Mouse (Mus musculus): ENCODE data around the gene 4930453N24Rik. TPM values are rescaled to one million over a fixed set of nuclear protein-coding genes. Genes with fewer than 3 reads are reported as not detected.
A peak's percentile ranks its signal among the peaks of the same experiment; 100 is the strongest.

Gene 4930453N24Rik
- total RNA-seq, 2 experiments from 2014 or later = 16.5 to 18.3 TPM

DNA sequence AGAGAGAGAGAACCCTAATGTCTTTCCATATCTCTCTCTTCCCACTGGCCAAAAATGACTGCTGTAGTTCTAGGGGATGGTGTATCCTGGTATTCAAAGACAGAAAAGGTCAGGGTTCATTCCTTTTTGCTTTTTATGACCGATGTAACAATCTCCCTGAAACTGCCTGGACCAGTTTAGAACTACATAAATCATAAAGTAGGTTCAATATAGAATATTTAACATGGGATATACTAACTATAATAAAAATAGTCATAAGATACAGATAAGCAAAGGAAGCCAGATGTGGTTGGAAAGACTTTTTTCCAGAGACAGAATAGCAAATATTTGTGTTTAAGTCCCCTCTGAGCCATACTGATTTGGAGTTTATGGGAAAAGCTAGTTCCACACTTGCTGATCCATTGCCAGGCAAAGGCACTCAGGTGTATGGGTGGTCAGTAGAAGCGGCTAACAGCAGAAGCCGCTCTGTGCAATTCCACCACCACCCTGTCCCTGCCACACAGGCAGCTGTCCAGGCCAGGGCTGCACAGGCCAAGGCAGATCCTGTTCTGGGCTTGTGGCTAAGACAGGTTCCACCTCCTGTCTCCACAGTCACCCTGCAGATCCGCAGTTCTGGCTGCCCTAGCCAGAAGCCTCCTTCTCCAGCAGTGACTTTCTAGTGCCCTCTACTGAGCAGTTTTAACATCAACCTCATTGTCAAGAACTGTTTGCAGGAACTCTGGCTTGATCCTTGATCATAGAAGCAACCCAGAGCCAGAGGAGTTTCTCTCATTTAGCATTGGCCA is 47.5 kb downstream of the 4930453N24Rik start:
- peak; percentile 50 to 67 for DNase-seq (ENCODE audit: low spot score in 2 of 2)

DNA sequence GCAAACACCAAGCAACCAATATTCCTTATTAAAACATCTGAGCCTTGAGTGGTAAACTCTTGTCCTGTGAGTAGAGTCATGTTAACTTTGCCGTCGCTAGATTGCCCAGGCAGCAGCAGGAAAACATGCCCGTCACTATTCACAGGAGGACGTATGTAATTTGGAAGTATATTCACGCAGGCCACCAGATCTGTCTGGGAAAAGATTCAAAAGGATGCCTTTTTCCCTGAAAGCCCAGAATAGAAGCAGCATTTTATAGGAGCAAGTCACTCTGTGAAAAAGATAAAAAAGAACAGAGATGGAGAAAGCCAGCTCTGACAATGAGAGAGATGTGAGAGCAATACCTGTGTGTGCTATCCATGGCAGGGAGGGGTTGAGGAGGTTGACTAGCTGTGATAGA is 49.4 kb downstream of the 4930453N24Rik start:
- DNase-seq (ENCODE audit: low spot score in 2 of 2) = no peak

DNA sequence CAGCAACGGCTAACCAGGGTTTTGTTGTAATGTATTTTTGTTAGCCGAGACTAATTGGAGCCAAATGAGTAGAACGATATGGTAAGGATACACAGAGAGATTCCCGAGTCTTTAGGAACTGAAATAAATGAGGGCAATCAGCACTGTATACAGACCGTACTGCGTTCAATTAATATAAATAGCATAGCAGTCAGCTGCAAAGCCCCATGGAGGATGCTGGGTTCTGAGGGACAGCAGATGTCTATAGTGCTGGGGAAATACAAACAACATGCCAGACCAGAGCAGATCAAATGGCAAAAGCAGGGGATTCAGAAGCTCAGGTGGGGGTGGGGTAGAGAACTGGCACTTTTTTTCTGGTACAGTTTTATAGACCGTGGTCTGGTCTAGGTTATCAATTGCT is 51.9 kb downstream of the 4930453N24Rik start:
- no peak for DNase-seq (ENCODE audit: low spot score in 2 of 2)

- no peak for DNase-seq (ENCODE audit: low spot score in 2 of 2)
These were observed 53.1 kb downstream of the 4930453N24Rik start for GRCm38 (mm10) chr16:64717814-64718213.

DNA sequence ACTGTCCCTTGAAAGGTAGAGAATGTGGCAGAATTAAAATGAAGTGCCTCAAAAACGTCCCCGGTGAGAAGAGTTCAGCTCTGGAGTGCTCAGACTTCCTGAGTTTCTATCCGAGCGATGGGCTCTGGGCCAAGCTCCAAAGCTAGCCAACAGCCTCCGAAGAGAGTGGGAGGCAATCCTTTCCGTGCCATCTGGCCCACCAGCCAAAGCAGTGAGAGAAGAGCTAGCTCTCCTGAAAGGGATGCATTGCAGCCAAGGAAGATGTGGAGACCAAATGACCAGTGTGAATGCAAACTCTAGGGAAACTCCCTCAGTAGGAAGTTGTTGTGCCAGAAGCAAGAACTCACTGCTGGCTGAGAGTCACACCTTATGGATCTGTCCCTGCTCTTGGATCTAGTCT is 59.1 kb downstream of the 4930453N24Rik start:
- DNase-seq (ENCODE audit: low spot score in 2 of 2) = peak; percentile 58 to 71

Other genes with a start within 250 kb of the 4930453N24Rik start
- under 1 TPM; 0.18 to 0.54 TPM for gene Csnka2ip, start 168.8 kb downstream of the 4930453N24Rik start, total RNA-seq (2021)
- gene Zfp654, start 80.5 kb upstream of the 4930453N24Rik start, total RNA-seq (2021) = 10 to 100 TPM; 13.1 to 14.1 TPM
- gene Cggbp1, start 80.8 kb upstream of the 4930453N24Rik start, total RNA-seq (2021) = 10 to 100 TPM; 58.8 to 62.9 TPM